Mouse (Mus musculus) right cerebral cortex, postnatal 4 days (tissue): ENCODE data around the gene Cobll1.
A peak's percentile ranks its signal among the peaks of the same experiment; 100 is the strongest.

Source experiments
- DNase-seq: peaks from one replicate; pipeline ENCODE4 v3.0.0-alpha.2; 2022

Gene Cobll1

GRCm38 (mm10) chr2:65236644-65237043 lies 2.6 kb downstream of the Cobll1 start:
- DNase-seq: no peak

DNA sequence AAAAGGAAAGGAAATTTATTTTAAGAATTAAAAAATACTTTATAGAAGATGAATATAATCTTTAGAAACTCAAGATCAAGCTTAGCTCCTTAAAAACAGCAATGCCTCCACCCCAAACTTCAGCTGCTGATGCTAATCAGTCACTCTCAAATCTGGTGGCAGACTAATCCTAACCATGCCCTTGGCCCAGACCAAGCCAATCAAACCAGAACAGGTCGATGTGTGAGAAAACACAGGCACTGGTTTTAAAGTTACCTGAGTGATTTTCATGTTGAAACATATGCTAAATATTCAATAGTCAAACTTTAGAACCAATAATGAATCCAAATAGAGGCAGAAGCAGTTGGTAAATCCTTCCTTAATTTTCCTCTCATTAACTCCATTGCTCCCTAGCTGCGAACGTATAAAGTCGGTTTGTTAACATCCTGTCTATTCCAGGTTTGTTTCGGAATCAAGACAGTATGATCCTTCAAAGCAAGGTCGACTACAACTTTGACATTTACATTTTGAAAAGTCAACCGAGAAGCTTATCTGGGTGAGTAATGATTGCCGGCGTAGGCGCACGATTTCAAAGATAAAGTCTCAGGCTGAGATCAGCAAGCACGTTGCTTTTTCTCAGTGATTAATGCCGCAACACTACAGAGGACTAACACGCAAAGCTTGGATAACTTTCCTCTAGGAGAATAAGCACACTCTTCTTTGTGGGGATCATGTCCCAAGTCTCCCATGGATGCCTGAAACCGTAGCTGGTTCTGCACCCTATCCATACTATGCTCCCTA lies 6.3 kb downstream of the Cobll1 start:
- no peak for DNase-seq

DNA sequence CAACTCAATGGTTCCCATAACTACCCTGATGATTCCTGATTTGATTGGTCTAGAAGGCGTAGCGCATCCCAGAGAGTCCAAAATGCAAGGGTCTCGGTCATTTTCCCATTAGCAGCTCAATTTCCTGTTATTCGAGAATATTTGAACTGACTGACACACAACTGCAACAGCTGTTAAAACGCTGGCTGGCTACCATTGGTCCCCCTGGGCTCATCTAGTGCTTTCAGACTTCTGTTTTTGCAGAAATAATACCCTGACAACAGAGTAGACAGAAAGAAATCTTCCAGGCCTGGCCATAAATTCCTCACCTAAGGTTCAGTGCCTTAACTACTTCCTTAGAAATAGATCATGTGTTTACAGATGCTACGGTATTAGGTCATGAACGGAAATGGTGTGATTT lies 10.8 kb downstream of the Cobll1 start:
- DNase-seq: no peak

GRCm38 (mm10) chr2:65227898-65228290 lies 11.3 kb downstream of the Cobll1 start:
- no peak for DNase-seq

DNA sequence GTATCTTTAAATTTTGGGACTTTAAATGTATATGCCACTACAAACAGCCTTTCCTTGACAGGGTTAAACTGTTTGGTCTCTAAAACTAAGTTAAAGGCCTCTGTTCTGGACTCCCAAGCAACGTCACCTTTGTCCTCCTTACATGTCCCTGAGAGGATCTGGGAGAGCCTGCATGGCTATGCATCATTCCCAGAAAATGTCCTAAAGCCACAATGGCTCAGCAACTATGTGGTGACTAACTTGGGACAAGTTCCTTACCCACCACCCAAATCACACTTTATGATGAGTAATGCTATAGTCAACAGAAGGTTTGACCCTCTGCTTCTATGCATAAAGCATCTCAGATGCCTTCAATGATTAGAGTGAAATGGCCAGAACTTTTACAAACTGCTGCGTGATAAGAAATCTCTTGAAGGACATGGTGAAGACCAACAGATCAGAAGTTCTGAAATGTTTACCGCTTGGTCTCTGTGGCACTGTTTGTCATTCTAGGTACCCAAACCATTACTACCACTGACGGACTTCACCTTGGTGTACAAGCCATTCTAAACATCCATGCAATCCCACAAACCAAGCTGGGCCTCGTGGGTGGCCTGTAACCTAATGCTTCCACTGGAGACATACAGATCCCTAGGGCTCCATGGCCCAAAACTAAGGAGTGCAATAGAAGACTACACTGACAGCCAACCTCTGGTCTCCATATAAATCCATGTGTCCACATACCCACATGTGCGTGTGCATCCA lies 11.9 kb downstream of the Cobll1 start:
- no peak for DNase-seq

DNA sequence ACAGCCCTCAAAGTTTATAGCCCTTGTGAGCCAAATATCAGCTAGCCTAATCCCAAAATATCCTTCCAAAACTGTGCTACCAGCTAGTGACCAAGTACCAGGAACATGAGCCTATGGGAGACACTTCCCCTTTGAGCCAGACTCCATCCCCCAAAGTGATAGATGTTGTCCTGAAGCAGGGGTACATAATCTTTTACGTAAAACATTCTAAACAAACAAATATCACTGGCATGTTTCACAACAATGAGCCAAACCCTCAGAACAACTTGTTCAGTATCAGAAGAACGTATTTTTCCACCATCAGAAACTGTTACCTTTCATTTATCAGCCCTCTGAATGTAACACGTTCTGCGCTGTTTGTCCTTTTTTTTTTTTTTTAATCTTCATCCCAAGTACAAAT lies 12.7 kb downstream of the Cobll1 start:
- DNase-seq: no peak

DNA sequence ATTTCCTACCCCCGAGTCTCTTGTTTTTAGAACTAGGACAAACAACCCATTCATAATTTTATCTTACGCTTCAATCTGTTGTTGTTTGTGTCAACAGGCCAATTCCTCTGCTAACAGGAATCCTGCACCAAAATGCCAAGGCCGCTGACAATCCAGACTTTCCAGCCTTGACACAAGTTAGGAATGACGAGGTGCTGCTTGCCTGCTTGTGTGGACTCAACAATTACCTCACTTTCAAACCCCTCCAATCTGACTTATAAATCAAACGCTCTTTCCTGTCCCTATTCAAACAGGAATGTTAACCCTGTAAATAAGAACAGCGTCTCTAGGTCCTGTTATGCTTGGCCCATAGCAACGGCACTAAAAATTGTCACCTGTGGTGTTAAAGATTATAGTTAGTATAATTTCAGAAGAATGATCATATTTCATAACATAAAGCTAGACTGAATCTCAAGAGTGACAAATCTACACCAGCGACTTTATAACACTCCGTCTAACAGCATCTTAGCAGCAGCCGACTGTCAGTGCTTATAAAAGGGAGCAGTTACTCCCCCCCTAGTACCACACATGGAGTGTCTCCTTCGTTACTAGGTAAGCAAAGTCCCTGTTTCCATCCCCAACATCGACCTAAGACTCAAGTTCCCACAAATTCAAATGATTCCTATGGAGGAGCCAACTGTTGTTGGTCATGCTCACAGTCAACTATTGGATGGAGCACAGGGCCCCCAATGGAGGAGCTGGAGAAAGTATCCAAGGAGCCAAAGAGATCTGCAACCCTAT lies 15.1 kb downstream of the Cobll1 start:
- DNase-seq: no peak

- DNase-seq: no peak
Measured at GRCm38 (mm10) chr2:65223012-65223411, 16.2 kb downstream of the Cobll1 start.

GRCm38 (mm10) chr2:65221646-65222045 lies 17.6 kb downstream of the Cobll1 start:
- DNase-seq: no peak

DNA sequence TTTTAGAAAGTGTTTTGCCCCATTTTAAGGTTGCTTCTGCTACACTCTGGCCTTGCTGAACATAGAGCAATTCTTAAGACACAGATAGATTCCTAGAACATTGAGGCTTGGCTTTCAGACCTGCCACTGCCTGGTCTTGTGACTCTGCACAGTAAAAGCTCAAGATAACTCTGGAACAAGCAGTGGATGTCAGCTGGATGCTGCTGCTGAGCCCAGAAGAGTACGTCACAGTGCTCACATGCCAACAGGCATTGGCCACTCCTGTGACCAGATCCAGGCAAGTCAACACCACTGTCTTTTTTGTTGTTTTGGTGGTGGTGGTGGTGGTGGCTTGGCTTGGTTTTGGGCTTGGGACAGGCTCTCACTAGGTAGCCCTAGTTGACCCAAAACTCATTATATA lies 18.6 kb downstream of the Cobll1 start:
- DNase-seq: no peak

DNA sequence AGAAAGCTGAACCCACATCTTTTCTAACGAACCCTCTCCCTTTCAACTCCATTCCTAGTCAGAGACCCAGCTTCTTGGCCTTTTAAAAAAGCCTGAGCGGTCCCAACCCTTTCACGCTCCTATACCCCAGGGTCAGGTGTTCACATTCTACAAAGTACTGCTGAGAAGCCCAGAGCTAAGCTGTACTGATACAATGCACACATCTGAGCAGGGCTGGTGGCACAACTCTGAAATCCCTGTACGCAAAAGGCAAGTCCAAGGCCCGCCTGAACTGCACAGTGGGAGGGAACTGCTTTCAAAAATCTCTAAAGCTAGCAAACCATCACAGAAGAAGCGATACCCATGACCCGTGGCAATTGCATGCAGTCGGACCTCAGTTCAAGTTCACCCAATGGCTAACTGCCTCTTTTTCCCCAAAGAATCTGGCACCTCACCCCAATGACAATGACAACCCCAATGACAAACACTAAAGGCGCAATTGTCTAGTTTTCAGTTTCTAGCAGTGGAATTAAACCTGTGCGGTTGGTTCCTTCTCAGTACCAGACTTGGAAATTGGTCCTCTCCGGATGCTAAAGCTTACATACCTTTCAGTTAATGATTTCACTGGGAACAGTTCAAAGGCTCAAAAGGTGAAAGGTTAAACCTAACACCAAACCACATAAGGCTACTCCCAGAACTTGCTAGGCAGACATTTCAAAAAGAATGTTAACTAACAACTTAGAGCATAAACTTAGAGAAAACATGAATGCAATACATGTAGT lies 19.6 kb downstream of the Cobll1 start:
- DNase-seq: no peak

GRCm38 (mm10) chr2:65218318-65218717 lies 20.9 kb downstream of the Cobll1 start:
- peak; percentile 8 for DNase-seq

DNA sequence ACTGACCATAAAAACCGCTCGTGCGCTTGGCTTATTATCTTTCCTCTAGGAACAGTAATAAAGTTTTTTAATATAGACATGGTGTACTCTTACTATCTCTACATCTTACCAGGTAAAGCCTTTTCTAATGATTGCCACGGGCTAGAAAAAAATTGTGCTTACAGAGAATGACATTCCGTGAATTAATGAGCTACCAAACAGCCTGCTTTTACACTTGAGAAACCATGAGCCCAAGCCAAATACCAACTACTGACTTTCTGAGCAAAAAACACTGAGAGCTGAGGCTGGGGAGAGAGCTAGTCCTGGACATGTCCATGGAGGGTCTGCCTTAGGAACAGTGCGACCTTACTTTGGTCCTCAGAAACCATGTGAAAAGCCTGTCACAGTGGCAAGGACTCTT lies 21.5 kb downstream of the Cobll1 start:
- DNase-seq: no peak

DNA sequence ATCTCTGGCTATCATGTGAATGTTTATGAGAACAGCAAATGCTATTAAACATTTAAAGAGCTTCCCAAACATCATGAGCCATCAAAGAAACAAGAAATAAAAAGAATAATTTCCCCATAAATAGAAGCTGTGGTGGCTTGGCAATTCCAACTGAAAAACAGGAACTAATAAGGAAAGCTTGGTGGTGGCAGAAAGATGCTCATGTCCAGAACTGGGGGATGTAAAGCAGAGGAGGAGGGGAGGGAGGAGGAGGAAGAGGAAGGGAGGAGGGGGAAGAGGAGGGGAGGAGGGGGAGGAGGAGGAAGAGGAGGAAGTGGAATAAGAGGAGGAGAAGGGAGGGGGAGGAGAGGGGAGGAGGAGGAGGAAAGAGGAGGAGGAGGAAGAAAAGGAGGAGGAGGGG lies 23.0 kb downstream of the Cobll1 start:
- DNase-seq: no peak

DNA sequence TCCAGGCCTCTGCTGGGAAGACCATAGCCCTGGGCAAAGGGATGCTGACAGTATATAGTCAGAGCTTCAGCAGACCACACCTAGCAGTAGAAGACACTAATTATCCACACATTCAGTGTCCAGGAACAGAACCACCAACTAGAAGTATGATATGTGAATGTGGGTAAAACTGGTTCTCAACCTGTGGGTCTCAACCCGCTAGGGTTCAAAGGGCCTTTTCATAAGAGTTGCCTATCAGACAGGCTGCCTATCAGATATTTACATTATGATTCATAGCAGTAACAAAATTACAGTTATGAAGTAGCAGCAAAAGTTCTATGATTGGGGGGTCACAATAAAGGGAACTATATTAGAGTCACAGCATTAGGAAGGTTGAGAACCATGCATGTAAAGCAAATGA lies 24.6 kb downstream of the Cobll1 start:
- no peak for DNase-seq

DNA sequence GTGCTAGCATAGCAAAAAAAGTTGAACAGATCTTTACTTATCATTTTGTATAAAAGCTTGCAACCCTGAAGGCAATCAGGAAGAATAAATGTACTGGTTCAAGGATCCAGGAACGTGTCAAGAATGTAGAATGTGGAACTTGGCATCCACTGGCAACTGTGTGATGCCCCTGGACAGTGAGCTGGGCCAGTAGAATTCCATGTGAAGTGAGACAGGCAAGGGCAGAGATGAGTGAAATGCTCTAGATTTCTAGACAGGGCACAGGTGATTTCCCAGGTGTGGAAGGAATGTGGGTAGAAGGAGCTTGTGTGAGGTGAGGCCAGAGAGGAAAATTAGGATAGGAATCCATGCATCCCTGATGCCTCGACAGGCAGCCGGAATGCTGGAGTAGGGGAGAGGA lies 25.5 kb downstream of the Cobll1 start:
- no peak for DNase-seq

DNA sequence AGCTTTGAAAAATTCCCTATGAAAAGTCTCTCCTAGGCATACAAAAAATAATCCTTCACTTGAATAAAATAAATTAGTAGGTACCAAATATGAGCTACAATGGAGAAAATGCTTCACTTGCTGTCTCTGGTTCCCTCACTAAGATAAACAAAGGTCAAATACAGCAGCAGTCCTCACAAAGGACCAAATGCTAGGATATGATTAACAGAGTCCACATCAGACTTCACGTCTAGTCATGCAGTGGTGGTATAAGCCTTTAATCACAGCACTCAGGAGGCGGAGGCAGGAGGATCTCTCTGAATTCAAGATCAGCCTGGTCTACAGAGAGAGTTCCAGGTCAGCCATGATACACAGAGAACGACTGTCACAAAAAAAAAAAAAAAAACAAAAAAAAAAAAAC lies 27.6 kb downstream of the Cobll1 start:
- no peak for DNase-seq

DNA sequence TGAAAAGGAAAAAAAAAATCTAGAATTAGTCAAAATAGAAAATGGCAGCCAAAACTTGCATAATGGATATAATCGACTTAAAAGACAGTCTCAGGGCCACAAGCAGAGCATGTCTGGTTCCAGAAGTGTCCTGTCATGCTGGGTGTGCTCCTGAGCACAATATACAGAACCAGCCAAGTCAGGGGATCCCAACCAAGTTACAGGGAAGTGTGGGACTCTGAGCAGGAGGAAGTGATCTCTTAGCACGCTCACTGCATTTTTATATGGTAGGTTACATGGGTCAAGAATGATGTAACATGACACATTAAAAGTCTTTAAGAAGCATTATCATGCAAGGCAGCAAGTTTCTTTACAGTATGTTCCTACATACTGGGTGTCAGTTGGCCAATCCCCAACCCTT lies 31.5 kb downstream of the Cobll1 start:
- no peak for DNase-seq

- no peak for DNase-seq
Measured at GRCm38 (mm10) chr2:65203699-65204098, 35.5 kb downstream of the Cobll1 start.

DNA sequence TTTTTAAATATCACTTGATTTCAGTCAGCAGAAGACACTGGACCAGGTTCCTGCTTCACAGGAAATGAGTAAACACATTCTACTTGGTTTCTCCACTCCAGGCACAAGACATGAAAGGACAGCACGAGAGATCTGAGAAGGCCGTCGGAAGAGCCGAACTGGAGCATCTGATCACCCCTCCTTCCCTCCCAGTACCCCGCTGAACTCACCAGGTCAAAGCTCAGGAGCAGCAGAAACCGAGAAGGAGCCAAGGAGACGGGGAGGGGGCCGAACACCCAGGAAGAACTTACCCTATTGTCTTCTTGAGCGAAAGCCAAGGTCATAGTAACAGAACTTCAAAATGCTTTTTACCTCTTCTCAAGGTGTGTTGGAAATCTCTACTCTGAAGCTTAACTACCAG lies 39.5 kb downstream of the Cobll1 start:
- DNase-seq: no peak

GRCm38 (mm10) chr2:65198605-65199004 lies 40.6 kb downstream of the Cobll1 start:
- DNase-seq: no peak

- DNase-seq: no peak
Measured at GRCm38 (mm10) chr2:65196994-65197393, 42.2 kb downstream of the Cobll1 start.
